Mouse (Mus musculus): Measurements from ENCODE around the gene Trappc2l. TPM values are rescaled to one million over a fixed set of nuclear protein-coding genes. Genes with fewer than 3 reads are reported as not detected.
"Not testable (repeated sequence)": the region's sequence is repeated elsewhere in the genome, so short reads cannot be mapped to it uniquely, and the experiment has no call there.

Trappc2l gene
- total RNA-seq, 2 experiments from 2014 or later: 58.4 to 62.8 TPM

DNA sequence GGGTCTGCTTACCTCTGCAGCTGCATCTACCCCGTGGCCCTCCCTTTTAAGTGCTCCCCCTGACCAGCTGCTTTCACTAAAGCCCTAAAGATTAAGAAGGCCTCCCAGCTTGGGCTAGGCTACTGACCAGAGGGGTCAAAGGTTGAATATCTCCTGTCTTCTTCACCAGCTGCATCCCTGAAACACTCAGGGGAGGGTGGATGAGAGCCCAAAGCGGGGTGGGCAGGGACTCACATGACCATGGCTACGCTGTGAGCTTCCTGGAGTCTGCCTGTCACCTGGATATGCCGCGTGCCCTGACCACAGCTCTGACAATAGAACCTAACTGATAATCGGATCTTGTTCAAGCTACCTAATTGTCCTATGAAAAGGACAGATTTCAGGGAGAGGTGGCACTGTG, 11.3 kb downstream of the Trappc2l start, which contains the start of gene Pabpn1l:
TSS of gene Pabpn1l (minus strand) at position 13 of the 400 bp plus-strand sequence.
- intact Hi-C loops (cut with DNase I): loop anchor here (5.0 kb wide), 1 partner anchor 40 kb away; no protein-coding TSS in a partner anchor

DNA sequence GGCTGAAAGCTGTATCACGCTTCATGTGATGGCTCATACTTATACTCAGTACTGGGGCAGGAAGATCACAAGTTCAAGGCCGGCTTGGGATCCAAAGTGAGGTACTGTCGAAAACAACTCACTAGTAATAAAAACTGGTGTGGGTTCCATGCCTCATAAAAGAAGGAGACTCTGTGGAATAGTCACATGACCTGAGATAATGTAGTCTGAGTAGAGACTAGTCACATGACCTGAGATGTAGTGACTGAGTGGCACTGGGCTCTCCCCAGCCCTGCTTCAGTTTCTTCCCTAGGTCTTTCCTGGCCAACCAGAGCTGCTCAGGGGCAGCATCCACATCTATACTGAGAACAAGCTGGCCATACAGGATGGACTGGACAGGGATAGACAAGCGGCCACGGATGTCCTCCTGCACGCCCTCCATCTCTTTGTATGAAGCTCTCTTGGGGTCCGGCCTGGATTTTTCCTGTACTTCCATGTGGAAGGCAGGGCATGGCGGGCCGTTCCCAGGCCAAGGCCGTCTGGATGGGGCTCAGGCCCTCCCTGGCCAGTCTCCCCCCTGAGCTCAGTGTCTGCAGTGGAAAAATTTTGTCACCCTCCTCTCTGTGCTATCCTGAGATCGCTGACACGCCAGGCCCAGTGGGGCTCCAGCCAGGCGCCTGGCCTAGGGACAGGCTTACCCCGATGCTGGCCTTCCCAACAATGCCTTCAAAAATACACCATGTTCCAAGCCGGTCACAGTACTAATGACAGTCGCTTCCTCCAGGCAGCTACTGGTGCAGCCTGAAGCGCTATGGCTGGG, 12.6 kb downstream of the Trappc2l start:
- peak; percentile 75 for DNase-seq (ENCODE audit: low spot score)
- intact Hi-C loops (cut with DNase I): loop anchor here (5.0 kb wide), 1 partner anchor 38 kb away; no protein-coding TSS in a partner anchor

More for the DNA sequence above, 11.3 kb downstream of the Trappc2l start, which contains the start of gene Pabpn1l:
- no peak for DNase-seq (ENCODE audit: low spot score)

DNA sequence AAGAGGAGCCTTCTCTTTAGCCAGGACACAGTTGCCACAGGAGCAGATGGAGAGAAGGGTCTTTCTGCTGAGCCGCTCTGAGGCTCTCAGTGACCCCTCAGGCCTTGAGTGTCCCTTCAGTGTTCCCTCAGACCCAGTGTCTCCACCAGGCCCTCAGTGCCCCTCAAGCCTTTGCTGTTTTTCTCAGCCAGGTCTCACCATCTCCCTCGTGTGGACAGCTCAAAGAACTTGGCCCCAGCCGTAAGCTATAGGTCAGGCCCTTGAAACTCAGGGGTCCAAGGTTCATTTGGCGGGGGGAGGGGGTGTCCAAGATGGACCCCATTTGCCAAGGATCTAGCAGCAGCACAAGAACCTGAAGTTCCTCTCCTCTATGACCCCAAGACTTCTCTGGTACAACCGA, 13.2 kb downstream of the Trappc2l start:
- intact Hi-C loops (cut with DNase I): loop anchor here (5.0 kb wide), 1 partner anchor 38 kb away; no protein-coding TSS in a partner anchor
- DNase-seq (ENCODE audit: low spot score): no peak

DNA sequence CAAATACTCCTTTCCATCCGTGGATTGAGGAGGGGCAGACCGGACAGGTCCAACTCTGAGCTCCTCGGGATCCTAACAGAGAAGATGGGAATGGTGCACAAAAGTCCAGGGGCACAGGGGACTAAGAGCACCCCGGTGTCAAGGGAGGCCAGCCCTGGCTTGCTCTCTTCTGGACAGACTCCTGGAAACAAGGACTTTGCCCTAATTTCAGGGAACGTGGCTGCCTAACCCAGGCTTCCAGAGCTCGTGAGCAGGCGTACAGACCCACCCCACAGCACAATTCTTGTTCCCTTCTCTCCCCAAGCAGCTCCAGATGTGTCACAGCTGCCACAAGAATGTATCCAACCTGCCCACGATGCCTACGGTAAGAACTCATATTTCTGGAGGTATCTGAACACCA, 14.4 kb downstream of the Trappc2l start:
- no peak for DNase-seq (ENCODE audit: low spot score)
- intact Hi-C loops (cut with DNase I): no loop called here

DNA sequence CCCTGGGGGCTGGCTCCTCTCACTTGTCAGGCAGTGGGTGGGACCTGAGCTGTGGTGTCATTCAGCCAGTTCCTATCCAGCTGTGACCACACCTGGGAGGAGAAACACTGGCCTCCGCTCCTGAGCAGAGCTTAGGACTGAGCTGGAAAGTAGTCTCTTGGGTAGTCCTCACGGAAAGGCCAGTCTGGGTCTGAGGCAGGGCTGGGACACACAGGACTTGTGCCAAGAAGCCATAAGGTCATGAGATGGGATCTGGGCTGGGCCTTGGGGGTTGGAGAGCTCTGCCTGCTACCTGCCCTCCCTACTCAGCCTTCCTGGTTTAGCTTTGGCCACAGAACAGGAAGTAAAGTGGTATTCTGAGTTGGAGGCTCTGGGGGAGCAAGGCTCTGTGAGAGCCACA, 15.5 kb downstream of the Trappc2l start:
- DNase-seq (ENCODE audit: low spot score): no peak
- intact Hi-C loops (cut with DNase I): no loop called here

DNA sequence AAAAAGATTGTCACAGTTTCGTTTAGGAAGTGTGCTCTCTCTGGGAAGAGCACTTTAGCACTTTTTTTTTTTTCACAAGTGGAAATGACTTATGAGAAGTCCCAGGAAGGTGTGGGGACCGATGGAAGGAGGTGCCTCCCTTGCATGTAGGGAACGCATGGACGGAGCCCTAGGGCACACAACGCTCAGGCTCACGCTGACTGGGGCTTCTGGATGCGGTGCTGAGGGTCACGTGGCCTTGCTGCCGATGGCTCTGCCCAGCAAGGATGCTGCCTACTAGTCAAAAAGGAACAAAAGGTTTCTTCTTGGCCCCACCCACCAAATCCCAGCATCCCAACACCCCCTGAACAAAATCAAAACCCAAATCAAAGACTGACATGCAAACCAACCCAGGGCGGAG, 17.9 kb downstream of the Trappc2l start:
- intact Hi-C loops (cut with DNase I): no loop called here

DNA sequence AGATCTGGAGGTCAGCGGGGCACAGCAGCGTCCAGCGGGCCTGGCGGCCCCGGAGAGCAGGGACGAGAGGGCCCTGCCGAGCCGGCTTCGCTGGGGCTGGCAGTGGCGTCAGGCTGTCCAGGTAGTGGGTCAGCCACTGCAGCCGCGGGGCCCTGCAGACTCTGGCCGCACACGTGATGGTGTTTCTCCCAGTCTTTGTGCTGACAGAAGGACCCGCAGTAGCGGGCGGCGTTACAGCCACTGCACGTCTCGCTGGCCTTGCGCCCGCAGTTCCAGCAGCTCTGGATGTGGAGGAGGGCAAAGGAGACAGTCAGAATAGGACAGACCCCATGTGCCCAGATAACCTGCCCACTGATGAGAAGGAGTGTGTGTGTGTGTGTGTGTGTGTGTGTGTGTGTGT, 19.3 kb downstream of the Trappc2l start:
- DNase-seq (ENCODE audit: low spot score): no peak
- intact Hi-C loops (cut with DNase I): no loop called here

More for the DNA sequence above, 17.9 kb downstream of the Trappc2l start:
- DNase-seq (ENCODE audit: low spot score): no peak

DNA sequence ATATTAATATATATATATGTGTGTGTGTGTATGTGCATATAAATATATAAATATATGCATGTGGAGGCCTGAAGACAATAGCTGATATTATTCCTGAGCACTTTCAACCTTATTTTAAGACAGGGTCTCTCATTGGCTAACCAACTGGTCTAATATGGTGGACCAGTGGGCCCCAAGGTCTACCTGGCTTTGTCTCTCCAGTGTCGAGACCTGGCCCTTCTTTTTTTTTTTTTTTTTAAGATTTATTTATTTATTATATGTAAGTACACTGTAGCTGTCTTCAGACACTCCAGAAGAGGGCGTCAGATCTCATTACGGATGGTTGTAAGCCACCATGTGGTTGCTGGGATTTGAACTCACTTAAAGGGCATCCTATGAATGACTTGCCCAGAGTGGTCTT, 20.7 kb downstream of the Trappc2l start:
- DNase-seq (ENCODE audit: low spot score); intact Hi-C loops (cut with DNase I): not testable (repeated sequence)

DNA sequence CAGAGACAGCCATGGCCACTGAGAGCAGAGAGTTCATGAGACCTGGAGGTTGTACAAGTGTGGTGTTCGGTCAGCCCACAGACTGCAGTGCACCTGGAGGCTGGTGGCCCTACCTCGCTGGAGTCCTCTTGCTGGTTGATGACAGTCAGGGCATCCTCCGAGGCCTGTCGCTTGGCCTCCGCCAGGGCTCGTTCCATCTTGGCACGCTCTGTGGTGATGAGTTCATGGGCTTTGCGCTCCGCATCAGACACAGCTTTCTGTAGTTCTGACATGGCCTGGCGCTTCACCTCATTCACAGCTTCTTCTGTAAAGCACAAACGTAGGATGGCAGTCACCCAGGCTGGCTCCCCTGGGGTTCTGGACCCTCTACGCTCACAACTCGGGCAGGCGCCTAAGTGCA, 21.8 kb downstream of the Trappc2l start:
- intact Hi-C loops (cut with DNase I): no loop called here

DNA sequence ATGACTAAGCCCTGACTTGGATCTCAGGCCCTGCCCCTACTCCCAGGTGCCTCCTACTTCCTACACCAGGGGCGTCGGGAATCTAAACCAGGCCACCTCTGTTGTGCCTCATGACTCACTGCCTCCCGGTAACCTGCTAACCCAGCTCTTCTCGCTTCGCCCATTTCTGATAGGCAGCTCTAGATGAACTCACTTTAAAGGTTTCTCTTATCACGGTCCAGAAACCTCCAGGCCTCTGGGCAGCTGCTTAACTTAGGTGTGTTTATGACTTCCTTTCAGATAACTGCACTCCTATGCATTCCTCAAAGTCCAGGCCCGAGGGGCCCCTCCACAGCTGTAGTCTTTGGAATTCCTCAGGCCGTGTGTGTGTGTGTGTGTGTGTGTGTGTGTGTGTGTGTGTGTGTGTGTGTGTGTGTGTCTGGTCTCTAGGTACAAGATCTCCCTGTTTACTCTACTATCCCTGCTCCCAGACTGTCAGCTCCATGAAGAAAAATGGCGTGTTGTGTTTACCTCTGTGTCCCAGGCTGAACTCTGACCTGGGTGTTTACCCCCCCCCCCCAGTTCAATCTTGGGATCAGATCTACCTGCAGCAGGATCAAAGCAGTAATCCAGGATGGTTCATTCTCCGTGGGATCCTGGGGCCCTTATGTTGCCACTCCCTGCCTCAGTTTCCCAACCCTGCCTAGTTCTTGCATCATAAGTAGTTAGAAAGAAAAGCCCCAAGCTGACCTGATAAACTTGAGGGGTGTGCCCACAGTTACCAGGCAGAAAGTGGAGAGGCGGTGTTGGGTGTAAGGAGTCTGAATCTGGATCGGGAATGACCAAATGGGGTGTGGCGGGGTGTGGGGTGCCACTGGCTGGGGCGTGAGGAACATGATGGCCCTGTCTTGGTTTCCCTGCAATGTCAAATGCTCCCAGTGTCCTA, 24.7 kb downstream of the Trappc2l start:
- intact Hi-C loops (cut with DNase I): no loop called here
- no peak for DNase-seq (ENCODE audit: low spot score)

More for the DNA sequence above, 21.8 kb downstream of the Trappc2l start:
- DNase-seq (ENCODE audit: low spot score): no peak

DNA sequence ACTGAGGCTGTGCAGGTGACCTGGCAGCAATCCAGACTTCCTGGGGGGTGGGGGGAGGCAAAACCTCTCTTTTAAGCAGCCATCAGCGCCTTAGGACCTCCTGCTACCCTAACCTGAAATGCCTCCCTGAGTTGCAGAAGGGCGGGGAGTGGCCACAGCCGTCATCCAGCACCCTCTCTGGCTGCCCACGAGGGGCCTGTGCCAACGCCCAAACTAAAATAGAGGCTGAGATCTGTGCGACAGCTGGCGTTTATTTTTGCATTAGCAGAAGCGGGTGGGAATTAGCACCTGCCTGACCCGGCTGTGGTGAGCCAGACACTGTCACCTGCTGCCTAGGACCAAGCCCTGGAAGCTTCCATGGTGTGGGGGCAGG, 25.3 kb downstream of the Trappc2l start:
- intact Hi-C loops (cut with DNase I): no loop called here
- DNase-seq (ENCODE audit: low spot score): no peak

DNA sequence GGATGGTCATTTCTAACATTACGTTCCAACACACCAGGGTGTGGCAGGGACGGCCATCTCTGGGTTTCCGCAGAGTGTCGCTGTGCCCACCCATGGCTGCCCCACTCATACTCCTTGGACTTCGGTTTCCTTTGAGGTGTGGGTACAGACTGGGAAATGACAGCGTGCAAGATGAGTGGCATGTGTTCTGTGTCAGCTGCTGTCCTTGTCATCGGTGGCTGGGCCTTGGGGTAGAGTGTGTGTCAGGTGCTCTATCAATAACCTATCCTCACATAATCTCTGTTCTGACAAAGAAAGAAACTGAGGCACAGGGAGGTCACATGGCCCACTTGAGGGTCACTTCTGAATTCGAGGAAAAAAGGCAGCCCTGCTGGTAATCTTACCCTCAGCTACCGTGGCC, 25.8 kb downstream of the Trappc2l start:
- intact Hi-C loops (cut with DNase I): no loop called here
- DNase-seq (ENCODE audit: low spot score): no peak

DNA sequence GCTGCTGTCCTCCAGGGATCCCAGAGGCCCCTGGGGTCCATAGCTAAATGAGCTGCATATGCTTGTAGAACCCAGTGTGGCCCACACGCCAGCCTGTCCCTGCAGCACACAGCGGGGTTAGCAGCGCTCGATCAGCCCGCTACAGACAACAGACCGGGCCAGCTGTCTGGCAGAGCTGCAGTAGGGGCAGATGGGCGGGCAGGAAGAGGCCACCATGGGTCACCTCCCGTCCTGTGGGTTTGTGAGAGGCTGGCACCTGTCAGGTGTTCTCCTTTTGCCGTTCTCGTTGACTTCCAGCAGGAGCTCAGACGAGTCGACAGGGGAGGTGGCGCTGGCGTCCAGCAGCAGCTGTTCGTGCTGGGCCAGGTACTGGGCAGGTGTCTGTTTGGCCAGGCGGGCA, 27.2 kb downstream of the Trappc2l start:
- intact Hi-C loops (cut with DNase I): no loop called here
- no peak for DNase-seq (ENCODE audit: low spot score)

DNA sequence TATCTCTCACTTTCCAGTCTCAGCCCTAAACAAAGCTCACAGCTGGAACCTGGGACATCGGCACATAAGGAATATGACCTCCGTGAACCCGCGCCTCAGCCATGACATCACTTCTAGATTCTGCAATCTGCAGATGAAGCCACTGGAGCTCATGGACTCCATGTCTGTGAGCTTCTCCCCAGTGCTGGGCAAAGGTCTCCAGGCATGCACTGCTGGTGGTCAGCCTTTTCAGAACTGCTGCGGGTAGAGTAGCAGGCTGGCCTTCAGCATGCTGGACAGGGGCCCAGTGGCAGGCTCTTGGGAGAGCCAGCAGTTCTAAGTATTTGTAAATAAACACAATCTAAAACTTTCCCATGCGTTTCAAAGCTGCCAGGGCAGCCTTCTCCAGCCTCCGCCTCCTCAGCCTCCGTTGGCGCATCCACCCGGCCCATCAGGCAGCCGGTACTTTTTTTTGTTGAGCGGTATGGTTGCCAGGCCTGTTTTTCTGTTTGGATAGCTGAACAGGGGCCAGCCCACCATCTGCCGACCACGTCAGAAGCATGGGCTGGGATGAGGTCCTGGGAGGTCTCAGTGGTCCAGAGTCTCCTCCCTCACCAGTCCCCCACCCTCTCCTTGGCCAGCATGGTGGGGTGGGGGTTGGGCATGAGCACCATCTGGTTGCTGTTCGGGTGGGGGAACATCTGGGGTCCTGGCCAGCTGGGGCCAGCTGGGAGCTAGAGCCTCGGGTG, 28.2 kb downstream of the Trappc2l start:
- peak; percentile 76 for DNase-seq (ENCODE audit: low spot score)
- intact Hi-C loops (cut with DNase I): no loop called here

DNA sequence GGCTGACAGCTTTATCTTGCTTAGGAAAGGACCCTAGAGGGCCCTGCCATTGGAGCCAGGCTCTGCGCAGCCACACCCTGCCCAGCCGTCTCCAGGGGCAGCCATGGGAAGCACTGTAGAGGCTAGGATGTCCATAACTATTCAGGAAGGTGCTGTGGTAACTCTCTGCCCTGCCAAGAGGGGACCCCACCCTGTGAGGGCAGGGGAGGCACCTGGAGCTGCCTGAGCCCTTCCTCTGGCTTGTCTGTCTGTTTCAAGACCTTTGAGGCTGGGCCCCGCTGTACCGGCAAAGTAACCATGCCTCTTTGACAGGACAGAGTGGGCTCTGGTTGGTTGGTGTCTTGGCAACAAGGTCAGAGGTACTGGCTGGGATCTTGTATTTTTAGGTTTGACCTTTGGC, 29.4 kb downstream of the Trappc2l start:
- intact Hi-C loops (cut with DNase I): no loop called here
- DNase-seq (ENCODE audit: low spot score): no peak

DNA sequence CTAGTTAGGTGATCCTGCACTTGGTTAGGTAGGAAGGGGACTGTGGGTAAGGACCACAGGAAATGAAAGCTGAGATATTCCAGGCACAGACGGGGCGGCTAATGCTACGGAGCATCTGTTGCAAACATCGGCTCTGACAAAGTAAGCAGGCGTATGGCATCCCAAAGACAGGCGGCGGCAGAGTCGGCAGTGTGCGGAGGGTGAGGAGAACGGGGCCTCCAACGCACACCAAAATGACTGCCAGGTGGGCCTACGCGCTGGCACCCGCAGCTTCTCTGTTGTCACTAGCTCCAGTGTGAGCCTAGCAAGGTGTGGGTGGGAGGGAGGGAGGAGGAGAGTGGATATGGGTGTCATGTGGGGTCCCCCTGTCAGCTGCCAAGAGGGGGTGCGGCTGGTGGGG, 30.0 kb downstream of the Trappc2l start:
- intact Hi-C loops (cut with DNase I): no loop called here

DNA sequence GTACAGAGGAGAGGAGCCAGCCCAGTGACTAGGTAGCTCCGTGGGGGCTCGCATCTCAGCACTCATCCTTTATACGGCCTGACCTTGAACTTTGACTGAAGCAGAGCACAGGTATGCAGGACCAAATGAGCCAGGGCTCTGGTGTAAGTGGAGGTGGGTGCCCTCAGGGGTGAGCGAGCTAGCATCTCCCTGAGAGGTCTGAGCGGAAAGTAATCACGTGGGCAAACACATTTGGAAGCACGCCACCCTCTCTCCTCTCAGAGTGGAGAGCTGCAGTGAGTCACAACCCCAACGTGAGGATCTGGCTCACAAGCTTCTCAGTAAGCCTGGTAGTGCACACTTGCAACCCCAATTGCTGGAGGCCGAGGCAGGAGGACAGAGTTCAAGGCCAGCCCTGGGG, 30.6 kb downstream of the Trappc2l start:
- intact Hi-C loops (cut with DNase I): no loop called here
- DNase-seq (ENCODE audit: low spot score): no peak

More for the DNA sequence above, 30.0 kb downstream of the Trappc2l start:
- DNase-seq (ENCODE audit: low spot score): no peak

DNA sequence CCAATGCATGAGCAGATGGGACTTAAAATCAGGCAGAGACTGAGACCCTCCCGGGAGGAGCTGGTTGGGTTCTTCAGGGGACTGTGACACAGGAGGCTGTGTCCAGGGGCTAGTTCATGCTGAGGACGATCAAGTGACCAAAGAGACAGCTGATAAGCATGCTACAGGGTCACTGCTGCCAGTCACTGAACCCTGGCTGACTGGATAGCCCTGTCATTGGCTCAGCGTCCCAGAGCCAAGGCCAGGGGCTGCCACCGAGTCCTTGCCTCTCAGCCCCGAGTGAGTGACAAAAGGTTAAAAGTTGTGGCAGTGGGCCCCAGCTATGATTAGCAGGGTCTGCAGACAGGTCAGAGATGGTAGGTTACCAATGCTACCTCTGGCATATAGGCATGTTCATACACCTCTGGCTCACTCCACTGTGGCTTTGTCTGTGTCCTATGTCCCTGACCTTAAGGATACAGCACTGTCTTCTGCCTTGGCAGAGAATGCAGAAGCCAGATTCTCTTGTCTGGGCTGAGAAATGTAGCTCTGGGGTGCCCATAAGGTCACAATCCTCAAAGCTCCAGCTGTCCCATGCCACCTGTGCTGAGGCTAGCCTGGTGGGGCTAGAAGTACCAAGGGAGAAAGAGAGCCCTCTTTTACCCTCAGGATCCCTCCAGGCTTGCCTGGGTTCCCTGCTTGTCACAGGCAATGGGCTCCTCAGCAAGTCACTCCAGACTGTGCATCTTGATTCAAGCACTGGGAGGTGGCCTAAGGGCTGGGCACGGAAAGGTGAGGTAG, 32.9 kb downstream of the Trappc2l start:
- intact Hi-C loops (cut with DNase I): no loop called here
- DNase-seq (ENCODE audit: low spot score): no peak

DNA sequence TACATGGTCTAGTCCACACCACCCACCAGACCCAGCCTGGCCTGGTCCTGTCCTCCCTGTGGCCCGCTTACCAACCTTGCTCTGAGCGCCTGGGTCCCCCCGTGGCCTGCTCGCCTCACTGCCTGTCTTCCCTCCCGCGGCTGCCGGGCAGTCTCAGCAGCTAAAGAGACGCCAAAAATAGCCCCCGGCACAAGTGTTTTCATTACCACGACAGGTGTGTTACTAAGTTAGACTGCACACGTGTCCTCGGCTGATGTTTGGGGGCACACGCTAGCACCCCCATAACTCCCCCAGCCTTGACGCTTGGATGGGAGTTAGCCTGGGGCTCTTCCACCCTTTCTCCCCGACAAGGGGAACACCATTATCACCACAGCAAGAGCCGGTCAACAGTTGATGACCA, 34.9 kb downstream of the Trappc2l start:
- no peak for DNase-seq (ENCODE audit: low spot score)
- intact Hi-C loops (cut with DNase I): no loop called here
